Mouse (Mus musculus) liver, embryonic 13.5 days (tissue): ENCODE data around the gene Bcl2l15. TPM values are rescaled to one million over a fixed set of nuclear protein-coding genes. Genes with fewer than 3 reads are reported as not detected.
"Not testable (repeated sequence)": the region's sequence is repeated elsewhere in the genome, so short reads cannot be mapped to it uniquely, and the experiment has no call there.

Experiments used
- ATAC-seq: fragments of 200-750 bp; cut with Nextera tagmentation; 2 replicates; pipeline ENCODE4 v1.8.0; 2017; ENCODE audit warnings: low read depth, mild to moderate bottlenecking, moderate number of reproducible peaks, moderate library complexity
- DNase-seq: peaks from one replicate; pipeline ENCODE4 v3.0.0; 2022
- H3K27ac ChIP-seq: fragments of 300-500 bp; sonication (generic); 2 replicates; pipeline ENCODE4 v1.5.1; 2015; ENCODE audit warnings: moderate library complexity, mild to moderate bottlenecking, inconsistent platforms
- H3K27me3 ChIP-seq: fragments of 300-500 bp; sonication (generic); 2 replicates; pipeline ENCODE4 v1.6.1; 2015; ENCODE audit warnings: mild to moderate bottlenecking, inconsistent platforms
- H3K36me3 ChIP-seq: fragments of 300-500 bp; sonication (generic); 2 replicates; pipeline ENCODE4 v1.6.1; 2015; ENCODE audit warnings: mild to moderate bottlenecking, inconsistent platforms
- H3K4me1 ChIP-seq: fragments of 300-500 bp; sonication (generic); replicated peaks from 2 replicates; pipeline ENCODE4 v1.6.1; 2015; ENCODE audit warnings: inconsistent platforms
- H3K4me2 ChIP-seq: fragments of 300-500 bp; sonication (generic); 2 replicates; pipeline ENCODE4 v1.6.1; 2015; ENCODE audit warnings: inconsistent platforms, mild to moderate bottlenecking, moderate library complexity
- H3K4me3 ChIP-seq: fragments of 300-500 bp; sonication (generic); replicated peaks from 2 replicates; pipeline ENCODE4 v1.5.1; 2015; ENCODE audit warnings: mild to moderate bottlenecking, inconsistent platforms
- H3K9ac ChIP-seq: fragments of 300-500 bp; sonication (generic); 2 replicates; pipeline ENCODE4 v1.6.1; 2015; ENCODE audit warnings: mild to moderate bottlenecking, inconsistent platforms
- H3K9me3 ChIP-seq: fragments of 300-500 bp; sonication (generic); replicated peaks from 2 replicates; pipeline ENCODE4 v1.6.1; 2016; ENCODE audit warnings: inconsistent platforms
- WGBS: fragments of 180-500 bp; shearing (Covaris S2); methylation state at CpG from one replicate; pipeline ENCODE4 v1.1.7; 2015; ENCODE audit not compliant: insufficient replicate concordance; 5-methylcytosine and 5-hydroxymethylcytosine counted together
- polyA plus RNA-seq: library from polyadenylated mRNA; unstranded; fragments of >200 nt; fragmentation: Nextera tagmentation; extraction: Ambion mirVana; gene quantifications from 2 replicates; pipeline ENCODE4 v1.2.1, GENCODE M21; 2015

The Bcl2l15 gene
- polyA plus RNA-seq, 1 experiment from 2014 or later: 2.1 TPM

DNA sequence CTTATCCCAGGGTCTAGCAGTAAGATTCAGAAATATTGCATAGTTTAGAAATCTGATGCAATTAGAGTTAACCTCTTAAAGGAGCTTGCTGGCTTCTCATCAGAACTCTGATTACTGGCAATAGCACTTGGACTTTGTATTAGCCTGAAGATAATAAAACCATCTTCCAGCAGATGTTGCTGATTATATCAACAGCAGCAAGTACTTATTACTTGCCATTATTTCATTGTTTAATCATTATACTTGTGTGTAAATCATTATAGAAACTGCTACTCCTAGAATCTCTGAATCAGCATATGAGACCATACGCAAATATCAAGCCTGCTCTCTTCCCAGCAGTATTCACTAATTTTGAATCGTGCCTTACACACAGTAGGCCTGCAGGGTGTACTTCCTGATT lies 1.6 kb downstream of the Bcl2l15 start:
- WGBS: 88% methylated on average over 2 of the region's 2 CpGs
- Histone ChIP-seq H3K4me3 (no peak overlapping the region), H3K4me2 (no peak overlapping the region), H3K36me3 (no peaks in the 10 kb centered on the region), H3K4me1 (peaks cover 25% of the 10 kb centered on the region), H3K9me3 (no peaks in the 10 kb centered on the region), H3K9ac (no peak overlapping the region), H3K27ac (no peak overlapping the region), H3K27me3 (no peaks in the 10 kb centered on the region)
- ATAC-seq (no peak), DNase-seq (no peak)

DNA sequence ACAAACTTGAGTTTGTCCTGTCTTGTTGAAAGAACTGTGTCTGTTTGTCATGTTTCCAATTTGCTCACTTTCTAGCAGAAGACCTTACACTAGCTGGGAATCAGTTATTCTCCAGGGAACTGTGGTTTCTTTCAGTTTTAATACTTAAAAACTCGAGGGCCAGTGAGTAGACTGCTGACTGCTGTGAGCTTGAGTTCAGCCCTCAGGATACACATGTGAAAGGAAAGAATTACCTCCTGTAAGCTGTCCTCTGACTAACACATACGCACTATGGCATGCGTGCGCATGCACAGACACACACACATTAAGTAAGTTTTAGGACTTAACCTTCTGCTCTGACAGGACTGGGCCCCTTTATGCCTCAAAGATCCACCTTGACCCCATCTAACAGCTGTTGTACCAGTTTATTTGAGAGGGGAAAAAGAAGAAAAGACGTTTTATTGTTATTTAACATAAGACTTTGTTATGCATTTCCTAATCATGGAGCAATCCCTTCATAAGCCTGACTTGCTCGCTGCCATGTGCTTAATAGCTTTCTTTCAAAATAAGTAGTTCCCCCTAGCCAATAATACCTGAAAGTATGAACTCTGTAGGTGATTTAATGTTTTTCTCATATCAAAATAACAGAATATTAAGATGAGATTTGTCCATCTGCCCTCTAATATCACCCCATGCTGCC lies 3.0 kb downstream of the Bcl2l15 start:
- H3K27me3 ChIP-seq: no peaks in the 10 kb centered on the region
- 71% methylated on average over 6 of the region's 6 CpGs for WGBS
- H3K9me3 ChIP-seq: no peaks in the 10 kb centered on the region
- DNase-seq (no peak), ATAC-seq (no peak)
- no peak overlapping the region for H3K4me2 ChIP-seq
- no peak overlapping the region for H3K4me3 ChIP-seq
- no peaks in the 10 kb centered on the region for H3K36me3 ChIP-seq
- peaks cover 25% of the 10 kb centered on the region for H3K4me1 ChIP-seq
- no peak overlapping the region for H3K27ac ChIP-seq
- H3K9ac ChIP-seq: no peak overlapping the region

DNA sequence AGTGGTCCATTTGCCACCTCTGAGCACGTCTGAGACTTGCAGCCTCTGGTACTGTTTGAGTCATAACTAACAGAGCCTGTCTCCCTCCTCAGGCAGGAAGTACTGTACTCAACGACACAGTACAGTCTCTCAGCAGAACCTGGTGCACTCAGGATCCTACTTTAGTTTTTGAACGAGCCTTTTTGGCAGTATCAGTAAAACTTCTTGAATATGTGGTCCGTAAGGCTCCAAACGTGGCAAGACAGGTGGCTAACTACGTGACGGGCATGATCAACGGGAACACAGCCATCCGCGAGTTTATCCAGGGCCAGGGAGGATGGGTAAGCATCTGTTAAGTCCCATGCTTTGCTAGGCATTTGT lies 3.5 kb downstream of the Bcl2l15 start:
- Histone ChIP-seq H3K27ac (no peak overlapping the region), H3K9ac (no peak overlapping the region), H3K4me2 (no peak overlapping the region), H3K36me3 (no peaks in the 10 kb centered on the region), H3K27me3 (no peaks in the 10 kb centered on the region), H3K4me3 (no peak overlapping the region), H3K4me1 (peaks cover 24% of the 10 kb centered on the region), H3K9me3 (no peaks in the 10 kb centered on the region)
- DNase-seq (no peak), ATAC-seq (no peak)
- WGBS: 72% methylated on average over 10 of the region's 10 CpGs

DNA sequence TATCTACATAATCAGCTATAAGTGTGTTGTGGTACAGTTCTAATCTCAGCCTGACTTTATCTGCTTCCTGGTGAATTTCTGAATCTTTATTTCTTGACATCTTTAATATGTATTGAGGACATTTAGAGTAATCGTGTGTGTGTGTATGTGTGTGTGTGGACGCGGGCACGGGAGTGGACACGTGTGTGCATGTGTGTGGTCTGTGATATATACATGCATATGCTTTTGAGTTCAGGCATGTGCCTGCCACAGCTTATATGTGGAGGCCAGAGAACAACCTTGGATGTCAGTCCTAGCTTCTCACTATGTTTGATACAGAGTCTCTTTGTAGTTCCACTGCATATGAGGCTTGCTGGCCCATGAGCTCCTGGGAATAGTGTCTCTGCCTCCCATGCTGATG lies 4.1 kb downstream of the Bcl2l15 start:
- H3K9ac ChIP-seq: no peak overlapping the region
- H3K27ac ChIP-seq: no peak overlapping the region
- no peak overlapping the region for H3K4me3 ChIP-seq
- no peaks in the 10 kb centered on the region for H3K9me3 ChIP-seq
- no peak overlapping the region for H3K4me2 ChIP-seq
- WGBS: 84% methylated on average over 5 of the region's 5 CpGs
- no peak for DNase-seq
- no peaks in the 10 kb centered on the region for H3K27me3 ChIP-seq
- no peaks in the 10 kb centered on the region for H3K36me3 ChIP-seq
- ATAC-seq: no peak
- H3K4me1 ChIP-seq: peaks cover 19% of the 10 kb centered on the region

DNA sequence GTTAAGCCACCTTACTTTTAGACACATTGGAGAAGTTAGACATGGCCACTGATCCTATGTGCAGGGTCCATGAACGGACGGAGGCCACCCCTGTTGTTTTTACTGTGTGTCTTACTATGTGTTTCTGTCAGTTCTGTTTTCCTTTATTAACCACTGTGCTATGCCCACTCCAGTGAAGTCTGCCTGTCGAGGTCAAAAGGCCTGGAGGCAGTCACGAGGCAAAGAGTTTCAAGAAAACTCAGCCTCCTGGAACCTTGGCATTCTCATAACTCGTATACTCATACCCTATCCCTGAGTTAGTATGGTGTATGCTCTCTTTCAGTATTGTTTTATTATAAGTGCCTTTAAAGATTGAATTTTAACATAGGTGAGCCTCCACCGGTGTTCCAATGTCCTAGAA lies 7.3 kb downstream of the Bcl2l15 start:
- no peak for ATAC-seq
- Histone ChIP-seq H3K9ac (no peak overlapping the region), H3K9me3 (no peaks in the 10 kb centered on the region), H3K4me1 (no peaks in the 10 kb centered on the region), H3K4me2 (no peak overlapping the region), H3K27ac (no peak overlapping the region), H3K36me3 (no peaks in the 10 kb centered on the region), H3K4me3 (no peak overlapping the region), H3K27me3 (no peaks in the 10 kb centered on the region)
- no peak for DNase-seq
- 83% methylated on average over 6 of the region's 6 CpGs for WGBS

DNA sequence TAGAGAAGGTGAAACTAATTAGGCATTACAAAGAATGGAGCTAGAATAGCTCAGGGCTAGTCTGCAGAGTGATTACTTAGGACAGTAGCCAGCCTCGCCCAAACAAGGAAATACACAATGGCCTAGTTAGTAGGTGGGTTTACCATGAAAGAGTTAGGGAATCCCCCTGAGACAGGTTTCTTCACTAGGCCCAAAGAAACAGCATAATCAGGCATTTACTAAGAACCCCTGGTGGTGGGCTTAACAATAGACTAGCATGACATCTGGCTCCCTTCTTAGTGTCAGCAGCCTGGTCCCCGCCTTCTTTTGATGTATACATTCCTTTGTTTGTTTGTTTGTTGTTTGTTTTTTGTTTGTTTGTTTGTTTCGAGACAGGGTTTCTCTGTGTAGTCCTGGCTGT lies 7.8 kb downstream of the Bcl2l15 start:
- not testable (repeated sequence) for ATAC-seq, H3K27ac ChIP-seq, H3K36me3 ChIP-seq, H3K4me2 ChIP-seq, DNase-seq, H3K9ac ChIP-seq, H3K9me3 ChIP-seq, H3K4me3 ChIP-seq, H3K4me1 ChIP-seq, H3K27me3 ChIP-seq
- WGBS: 79% methylated on average over 3 of the region's 3 CpGs

DNA sequence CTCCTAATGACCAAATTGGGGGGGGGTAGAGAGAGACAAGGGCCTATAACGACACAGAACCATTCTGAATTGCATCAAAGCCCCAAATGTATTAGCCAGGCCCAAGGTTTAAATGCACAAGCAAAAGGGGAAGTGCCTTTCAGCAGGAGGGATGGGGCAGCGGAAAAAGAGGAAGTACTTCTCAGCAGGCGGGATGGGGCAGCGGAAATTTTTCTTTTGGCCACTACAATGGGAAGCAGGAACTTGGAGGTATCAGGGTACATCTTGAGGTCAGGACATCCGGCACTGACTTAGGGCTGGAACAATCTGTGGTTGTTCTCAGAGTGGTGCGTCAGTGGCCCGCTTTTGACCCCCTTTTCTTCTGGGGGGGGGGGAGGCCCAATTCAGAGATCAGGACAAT lies 8.5 kb downstream of the Bcl2l15 start:
- H3K9me3 ChIP-seq, H3K27me3 ChIP-seq, H3K4me3 ChIP-seq, H3K9ac ChIP-seq, H3K36me3 ChIP-seq, DNase-seq, H3K4me1 ChIP-seq, ATAC-seq, H3K27ac ChIP-seq, H3K4me2 ChIP-seq: not testable (repeated sequence)
- WGBS: 57% methylated on average over 7 of the region's 7 CpGs

DNA sequence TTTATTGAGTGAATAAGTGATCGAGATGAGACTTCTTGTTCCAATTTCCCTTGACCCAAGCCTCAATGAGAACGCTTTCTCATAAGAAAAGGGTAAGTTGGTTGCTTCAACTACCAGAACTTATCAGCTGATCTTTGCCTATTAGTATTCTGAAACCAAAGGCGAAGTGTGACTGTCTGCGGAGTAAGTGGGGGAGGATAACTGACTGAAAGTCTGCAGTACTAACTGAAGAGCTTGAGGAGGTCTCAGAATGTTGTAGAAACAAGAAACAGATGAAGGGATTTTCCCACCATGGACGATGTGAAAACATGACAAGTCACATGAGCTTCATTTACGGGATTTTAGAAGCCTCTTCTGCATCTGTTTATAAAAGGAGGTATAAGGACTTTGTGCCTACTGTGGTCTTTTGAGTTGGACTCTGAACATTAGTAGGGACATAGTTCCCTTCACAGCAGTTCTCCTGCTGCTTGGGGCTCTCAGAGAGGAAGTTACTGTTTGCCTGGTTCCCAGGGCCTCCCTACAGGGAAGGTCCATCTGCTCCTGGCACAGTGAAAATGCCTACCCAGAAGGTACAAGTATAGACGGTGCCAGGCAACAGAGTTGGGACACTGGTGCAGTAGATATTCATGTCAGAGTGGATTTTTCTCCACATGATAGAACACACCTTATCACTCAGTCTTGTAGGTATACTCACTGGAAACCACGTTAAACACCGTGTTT lies 18.4 kb downstream of the Bcl2l15 start:
- Histone ChIP-seq H3K9me3 (no peaks in the 10 kb centered on the region), H3K4me1 (no peaks in the 10 kb centered on the region; the same call in 1 of the 2 replicates), H3K27me3 (no peaks in the 10 kb centered on the region), H3K4me3 (no peak overlapping the region), H3K36me3 (no peaks in the 10 kb centered on the region), H3K4me2 (no peak overlapping the region), H3K27ac (no peak overlapping the region), H3K9ac (no peak overlapping the region)
- ATAC-seq (no peak), DNase-seq (no peak)
- WGBS: 57% methylated on average over 9 of the region's 9 CpGs

DNA sequence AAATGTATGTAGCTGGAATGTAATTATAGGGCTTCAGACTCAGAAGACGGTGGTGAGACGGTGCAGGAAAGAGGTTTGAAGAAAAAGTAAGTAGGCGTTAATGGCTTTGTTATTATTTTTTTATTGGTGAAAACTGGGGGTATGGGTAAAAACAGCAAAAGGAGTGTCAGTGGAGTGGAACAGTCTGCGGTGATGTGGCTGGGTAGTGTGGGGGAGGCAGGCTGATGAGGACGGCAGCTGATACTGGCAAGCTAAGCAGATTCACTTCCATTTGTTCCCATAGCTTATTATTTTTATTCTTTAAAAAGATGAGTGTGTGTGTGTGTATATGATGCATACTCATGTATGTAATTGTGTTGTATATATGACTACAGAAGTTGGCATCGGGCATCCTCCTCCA lies 19.1 kb downstream of the Bcl2l15 start:
- ATAC-seq (no peak), DNase-seq (no peak)
- Histone ChIP-seq H3K4me3 (no peak overlapping the region), H3K4me1 (no peaks in the 10 kb centered on the region; the same call in 1 of the 2 replicates), H3K27me3 (no peaks in the 10 kb centered on the region), H3K9me3 (no peaks in the 10 kb centered on the region), H3K4me2 (no peak overlapping the region), H3K27ac (no peak overlapping the region), H3K36me3 (no peaks in the 10 kb centered on the region), H3K9ac (no peak overlapping the region)
- 80% methylated on average over 6 of the region's 6 CpGs for WGBS

DNA sequence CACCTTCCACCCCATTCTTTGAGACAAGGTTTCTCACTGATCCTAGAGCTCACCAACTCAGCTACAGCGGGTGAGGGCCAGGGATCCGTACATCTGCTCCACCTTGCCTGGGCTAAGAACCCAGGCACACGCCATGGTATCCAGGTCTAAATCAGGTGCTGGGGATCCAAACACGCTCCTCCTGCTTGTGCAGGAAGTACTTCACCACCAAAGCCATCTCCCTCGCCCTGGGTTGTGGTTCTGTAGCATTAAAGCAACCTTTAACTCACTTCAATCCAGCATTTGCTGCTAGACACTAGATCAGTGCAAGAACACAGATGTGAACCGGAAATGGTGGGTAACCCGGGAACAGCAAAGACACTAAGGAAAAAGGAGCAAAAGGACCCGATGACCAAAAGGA lies 19.5 kb downstream of the Bcl2l15 start:
- no peak overlapping the region for H3K4me2 ChIP-seq

DNA sequence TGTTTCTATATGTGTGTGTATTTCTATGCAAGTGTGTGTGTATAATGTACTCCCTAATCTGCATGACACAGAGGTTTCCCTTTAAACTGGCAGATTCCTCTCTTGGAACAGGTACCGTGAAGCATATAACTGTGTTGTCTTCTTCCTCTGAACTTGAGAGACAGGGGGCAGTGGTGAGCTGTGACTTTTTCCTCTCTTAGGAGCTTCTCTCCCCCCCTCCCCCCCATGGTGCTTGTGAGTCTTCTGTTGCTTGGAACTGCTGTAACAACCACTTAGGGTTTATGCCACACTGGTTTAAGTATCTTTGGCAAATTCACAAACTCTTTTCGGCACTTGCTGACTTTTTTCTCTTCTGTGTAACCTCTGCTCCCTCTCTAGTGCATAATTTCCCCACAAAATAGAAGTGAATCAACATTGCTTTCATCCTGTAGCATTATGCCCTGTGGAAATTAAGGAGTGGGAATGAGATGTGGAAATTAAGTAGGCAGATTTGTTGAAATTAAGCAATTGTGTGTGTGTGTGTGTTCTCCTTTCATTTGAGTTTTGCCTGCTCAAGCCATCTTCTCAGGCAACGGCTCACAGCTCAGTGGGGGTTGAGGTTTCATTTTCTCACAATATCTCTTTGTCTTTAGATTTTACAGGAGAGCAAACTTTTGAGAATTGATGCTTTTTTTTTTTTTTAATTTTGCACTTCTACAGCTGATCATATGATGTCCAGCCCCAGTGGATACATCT lies 20.3 kb downstream of the Bcl2l15 start:
- no peak overlapping the region for H3K9ac ChIP-seq
- DNase-seq (no peak), ATAC-seq (no peak)
- H3K4me1 ChIP-seq: peaks cover 4% of the 10 kb centered on the region; the same call in 1 of the 2 replicates
- H3K4me2 ChIP-seq: no peak overlapping the region
- no peak overlapping the region for H3K4me3 ChIP-seq
- H3K27ac ChIP-seq: no peak overlapping the region
- no peaks in the 10 kb centered on the region for H3K27me3 ChIP-seq
- WGBS: 57% methylated on average over 3 of the region's 3 CpGs
- no peaks in the 10 kb centered on the region for H3K36me3 ChIP-seq
- H3K9me3 ChIP-seq: no peaks in the 10 kb centered on the region

More for the DNA sequence above, 19.5 kb downstream of the Bcl2l15 start:
- no peak overlapping the region for H3K27ac ChIP-seq
- no peaks in the 10 kb centered on the region; the same call in 1 of the 2 replicates for H3K4me1 ChIP-seq
- no peak for ATAC-seq
- WGBS: 76% methylated on average over 8 of the region's 8 CpGs
- H3K27me3 ChIP-seq: no peaks in the 10 kb centered on the region
- H3K9ac ChIP-seq: no peak overlapping the region
- DNase-seq: no peak
- H3K4me3 ChIP-seq: no peak overlapping the region
- H3K36me3 ChIP-seq: no peaks in the 10 kb centered on the region
- no peaks in the 10 kb centered on the region for H3K9me3 ChIP-seq
